Mouse (Mus musculus) WW6 (cell line): ENCODE measurements around the gene Hoxd12.

Experiments used
- DNase-seq: peaks from one replicate; pipeline ENCODE4 v3.0.0-alpha.2; 2013; ENCODE audit warnings: low read depth, low spot score

The Hoxd12 gene

DNA sequence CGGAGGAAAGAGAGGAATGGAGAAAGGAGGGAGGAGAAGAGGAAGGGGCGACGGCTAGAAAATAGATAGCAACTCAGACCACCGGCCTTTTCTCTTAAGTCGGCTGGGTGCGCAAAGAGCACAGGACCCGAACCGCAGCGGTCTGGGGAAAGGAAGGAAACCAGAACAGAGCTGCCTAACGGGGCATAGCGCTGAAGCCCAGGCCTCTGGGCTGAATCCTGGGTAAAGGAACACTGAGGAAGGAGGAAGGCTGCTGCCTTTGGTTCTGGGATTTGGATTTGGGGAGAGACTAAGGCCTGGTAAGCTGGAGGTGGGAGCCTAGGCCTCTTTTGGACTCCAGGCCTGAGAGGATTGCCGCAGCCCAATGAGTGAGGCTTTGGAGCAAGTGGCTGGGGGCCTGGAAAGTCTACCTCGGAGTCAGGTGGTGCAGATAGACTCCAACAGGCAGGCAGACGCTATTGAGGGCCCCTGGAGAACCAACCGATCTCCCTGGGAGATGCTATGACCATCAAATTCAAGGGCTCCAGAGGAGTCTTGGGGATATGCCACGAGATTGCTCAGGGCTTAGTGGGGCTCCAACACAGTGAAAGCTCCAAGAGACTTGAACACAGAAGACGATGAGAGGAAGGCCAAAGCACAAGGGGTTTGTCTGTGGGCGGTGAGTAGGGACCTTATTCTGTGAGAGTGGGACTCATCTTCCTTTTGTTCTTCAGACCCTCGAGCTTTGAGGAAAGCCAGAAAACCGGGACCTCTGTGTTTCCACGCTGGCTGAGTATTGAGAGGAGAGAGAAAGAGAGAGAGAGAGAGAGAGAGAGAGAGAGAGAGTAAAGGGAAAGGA is 6.0 kb downstream of the Hoxd12 start:
- DNase-seq: no peak

DNA sequence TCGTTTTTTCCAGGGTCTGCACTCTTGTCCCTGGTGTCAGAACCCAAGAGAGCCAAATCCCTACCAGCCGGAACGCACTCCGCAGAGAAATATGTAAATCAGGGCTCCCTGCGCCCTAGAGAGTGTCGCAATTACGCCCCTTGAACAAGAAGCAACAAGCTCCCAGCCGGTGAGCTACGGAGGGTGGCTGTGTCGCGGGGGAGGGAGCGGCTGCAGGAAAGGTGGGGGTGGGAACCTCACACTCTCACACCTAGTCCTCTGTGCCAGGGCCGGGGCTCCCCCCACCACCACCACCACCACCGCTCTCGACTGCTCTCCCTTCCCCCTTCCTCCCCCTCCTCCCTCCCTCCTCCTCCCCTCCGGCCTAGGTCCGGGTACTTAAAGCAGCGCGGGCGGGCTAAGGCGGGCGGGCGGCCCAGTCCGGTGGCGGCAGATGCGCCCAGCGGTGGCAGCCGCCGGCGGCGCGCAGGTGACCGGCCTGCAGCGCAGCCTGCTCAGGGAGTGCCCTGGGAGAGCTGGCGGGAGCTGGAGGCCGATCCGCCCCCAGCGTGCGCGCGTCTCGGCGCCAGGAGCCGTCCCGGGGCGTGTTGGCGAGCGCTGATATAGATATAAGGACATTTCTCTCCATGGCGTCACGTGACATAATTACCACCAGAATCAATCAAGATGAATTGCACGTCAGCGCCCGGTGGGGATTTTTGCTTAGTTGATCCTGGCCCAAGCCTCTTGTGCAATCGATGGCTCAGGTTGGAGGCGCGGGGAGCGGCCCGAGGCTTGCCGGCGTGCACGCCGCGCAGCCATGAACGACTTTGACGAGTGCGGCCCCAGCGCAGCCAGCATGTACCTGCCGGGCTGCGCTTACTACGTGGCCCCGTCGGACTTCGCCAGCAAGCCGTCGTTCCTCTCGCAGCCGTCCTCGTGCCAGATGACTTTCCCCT is 7.0 kb downstream of the Hoxd12 start:
- DNase-seq: no peak

DNA sequence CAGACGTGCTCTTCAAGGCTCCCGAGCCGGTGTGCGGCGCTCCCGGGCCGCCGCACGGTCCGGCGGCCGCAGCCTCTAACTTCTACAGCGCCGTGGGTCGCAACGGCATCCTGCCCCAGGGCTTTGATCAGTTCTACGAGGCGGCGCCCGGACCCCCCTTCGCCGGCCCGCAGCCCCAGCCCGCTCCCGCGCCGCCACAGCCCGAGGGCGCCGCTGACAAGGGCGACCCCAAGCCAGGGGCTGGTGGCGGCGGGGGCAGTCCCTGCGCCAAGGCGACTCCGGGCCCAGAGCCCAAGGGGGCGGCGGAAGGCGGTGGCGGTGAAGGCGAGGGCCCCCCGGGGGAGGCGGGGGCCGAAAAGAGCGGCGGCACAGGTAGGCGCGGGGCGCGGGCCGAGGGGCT is 8.0 kb downstream of the Hoxd12 start:
- no peak for DNase-seq

DNA sequence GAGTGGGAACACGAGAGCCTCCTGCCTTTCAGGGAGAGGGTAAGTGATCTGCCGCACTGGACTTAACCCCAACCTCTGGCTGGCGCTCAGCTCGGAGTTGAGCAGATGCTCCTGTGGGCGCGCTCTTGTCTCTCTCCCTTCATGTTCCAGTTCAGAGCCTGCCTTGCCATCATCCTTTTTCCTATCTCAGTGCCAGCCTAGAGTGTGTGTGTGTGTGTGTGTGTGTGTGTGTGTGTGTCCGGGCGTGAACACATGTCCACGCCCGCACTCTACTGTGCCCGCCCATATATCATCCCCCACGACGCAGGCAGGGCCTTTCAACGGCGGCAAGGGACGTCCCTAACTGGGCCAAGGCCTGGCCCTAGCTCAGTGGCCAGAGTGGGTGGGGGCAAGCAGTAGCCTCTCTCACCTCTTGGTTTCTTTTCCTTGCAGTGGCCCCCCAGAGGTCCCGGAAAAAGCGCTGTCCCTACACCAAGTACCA is 8.7 kb downstream of the Hoxd12 start:
- no peak for DNase-seq

DNA sequence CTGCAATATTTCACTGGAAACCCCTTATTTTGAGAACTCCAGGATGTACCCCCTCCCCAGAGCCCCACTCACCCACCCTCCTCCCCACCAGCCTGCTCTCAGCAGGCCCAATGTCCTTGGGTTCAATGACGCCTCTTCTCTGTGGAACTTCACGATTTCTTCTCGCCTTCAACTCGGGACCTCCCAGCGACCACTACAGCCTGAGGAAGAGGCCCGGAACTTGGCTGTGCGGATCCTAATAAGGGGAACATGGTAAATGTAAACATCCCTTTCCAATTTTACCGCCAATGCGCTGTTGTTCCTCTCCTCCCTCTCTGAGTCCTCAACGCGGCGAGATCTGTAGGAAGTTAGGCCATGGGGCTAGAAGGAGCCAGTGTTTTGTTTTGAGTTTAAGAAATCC is 9.3 kb downstream of the Hoxd12 start:
- no peak for DNase-seq

DNA sequence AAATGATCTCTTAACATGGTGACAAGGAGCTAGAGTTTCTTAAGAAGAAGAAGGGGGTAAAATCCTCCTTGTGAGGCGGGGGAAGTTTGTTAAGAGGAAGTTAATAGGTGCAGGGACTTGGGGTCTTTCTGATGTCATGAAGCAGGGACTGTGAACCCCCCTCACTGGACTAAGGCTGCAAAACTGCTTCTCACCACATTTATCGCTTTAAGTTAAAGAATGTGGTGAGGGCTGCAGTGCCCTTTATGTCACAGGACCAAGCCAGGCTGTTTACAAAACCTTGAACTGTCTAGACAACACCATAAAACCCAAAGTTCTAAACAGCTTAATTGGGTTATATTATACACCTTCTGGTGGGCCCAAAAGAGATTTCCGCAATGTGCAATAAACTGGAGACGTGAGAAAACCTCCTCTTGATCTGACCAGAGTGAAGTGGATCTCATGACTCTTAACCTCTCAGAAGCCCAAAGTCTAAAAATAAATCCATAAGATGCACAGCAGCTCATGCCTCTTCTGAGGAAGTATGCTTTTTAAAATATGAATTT is 10.3 kb downstream of the Hoxd12 start:
- DNase-seq: no peak

DNA sequence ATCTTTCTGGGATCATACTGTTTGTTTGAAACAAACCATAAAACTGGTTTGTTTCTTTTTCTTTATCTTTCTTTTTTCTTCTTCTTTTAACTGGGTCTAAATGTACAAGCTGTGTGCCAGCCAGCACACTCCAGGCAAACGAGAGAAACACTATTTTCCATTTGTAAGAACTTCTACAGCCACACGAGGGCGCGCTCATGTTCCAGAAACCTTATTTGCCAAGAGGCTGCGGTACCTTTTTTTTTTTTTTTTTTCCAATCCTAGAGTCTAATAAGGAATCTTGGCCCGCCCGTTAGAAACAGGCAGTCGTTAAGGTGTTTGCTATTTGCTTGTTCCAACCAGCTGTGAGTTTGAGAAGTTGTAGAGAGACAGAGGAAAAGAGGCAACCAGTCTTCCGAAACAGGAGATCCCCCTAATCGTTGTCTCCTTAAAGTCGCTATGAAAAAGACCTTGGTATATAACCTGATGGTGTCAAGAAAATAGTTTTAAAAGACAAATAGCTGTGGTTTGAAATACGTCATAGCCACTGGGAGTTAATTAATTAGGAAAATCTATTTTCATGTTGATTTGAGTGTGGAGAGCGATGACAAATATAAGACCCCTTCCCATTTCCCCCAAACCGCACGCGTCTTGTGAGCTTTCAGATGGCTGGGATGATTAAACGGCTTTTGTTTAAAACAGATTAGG is 11.6 kb downstream of the Hoxd12 start:
- DNase-seq: no peak

DNA sequence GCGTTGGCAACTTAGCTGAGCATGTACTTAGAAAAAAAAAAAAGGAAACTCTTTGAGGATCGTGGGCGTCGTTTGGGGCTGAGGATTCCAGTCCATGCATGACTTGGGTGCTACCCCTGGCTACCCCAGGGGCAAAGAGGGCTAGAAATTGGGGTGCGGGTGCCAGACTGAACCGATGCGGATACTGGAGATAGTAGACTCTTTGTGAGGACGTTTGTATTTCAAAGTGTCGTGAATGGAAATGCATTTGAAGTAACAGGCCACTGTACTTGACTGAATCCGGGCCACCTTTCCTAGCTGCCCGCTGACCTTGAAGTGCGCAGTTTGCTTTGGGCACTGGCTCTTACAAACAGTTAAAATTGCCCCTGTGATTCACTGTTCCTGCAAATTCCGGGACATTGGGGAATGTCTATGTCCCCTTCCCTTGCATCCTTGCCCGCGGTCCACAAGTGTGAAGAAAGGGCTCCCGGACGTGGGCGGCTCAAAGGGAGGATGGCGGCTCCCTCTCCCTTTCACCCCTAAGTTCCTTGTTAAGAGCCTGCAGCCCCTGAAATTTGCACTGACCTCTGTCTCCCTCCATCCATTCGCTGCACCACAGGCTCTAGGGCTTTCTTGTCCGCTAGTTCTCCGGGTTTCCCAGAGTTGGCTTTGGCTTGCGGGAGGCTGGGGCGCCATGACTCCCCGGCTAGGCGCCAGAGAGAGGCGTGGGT is 12.3 kb downstream of the Hoxd12 start:
- no peak for DNase-seq

DNA sequence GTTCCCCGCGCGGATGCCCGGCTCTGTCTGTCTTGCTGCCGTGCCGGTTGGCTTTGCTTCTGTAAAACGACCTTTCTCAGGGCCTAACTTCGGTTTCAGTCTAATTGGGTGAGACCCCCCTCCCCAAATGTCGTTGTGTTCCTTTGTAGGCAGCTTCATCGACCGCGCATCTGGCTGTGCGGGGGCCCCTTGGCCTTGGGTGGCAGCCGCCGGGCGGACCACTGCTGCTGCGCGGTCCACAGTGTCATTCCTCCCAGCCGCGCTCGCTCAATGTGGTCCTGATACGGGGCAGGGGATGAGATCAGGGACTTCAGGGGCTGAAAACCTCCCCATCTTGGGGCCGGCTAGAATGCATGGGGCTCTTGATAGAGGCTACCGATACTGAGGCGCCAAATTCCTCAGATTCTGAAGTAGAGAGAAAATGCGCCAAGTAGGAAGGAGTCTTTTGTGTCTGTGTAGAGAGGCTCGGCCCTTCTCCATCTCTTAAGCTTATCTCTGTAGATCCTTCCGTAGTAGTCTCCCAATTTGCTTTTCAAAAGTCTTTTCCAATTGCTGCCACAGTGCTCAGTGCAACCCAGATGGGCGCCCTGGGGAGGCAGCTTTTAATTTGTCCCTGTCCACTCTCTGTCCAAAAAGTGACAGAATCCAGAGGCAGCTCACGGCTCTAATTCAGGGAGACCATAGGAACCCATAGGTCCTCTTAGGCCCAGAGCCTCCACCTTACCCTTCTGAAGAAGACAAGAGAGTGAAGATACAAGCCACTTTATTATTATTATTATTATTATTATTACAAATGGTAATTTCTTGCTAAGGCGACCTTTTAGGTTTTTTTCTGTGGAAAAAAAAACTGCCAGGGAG is 13.1 kb downstream of the Hoxd12 start:
- DNase-seq: no peak

DNA sequence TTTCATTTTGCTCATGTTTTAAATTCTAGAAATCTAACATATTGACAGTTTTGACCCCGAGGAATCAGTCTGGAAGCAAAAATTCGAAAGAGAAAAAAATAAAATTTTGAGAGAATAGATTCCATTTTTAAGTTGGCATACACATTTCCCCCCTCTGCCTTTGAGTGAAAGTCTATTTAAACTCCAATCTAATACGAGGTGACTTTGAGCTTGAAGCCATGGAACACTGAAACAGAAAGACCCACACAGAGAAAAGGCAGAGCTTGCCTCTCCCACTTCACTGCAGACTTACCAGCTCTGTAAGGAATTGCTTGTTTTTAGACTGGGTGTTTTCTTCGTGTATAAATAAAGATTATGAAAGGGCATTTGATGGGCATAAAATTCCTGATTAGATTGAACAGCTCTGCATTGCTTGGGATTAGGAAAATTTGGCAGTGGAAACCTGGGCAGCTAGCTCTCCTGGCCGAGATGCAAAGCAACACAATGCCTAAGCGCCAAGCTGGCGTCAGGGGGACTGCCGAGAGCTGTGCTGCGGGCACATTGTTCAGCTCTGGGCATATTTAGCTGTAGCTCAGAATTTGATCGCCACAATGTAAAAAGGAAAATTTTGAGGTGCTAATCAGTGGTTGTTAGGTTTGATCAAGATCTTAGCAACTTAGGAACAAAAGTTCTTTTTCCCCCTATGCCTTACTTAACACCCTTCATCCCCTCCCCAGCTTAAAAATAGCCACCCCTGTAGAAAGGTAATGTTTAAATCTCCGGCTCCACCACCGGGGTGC is 14.2 kb downstream of the Hoxd12 start:
- no peak for DNase-seq

DNA sequence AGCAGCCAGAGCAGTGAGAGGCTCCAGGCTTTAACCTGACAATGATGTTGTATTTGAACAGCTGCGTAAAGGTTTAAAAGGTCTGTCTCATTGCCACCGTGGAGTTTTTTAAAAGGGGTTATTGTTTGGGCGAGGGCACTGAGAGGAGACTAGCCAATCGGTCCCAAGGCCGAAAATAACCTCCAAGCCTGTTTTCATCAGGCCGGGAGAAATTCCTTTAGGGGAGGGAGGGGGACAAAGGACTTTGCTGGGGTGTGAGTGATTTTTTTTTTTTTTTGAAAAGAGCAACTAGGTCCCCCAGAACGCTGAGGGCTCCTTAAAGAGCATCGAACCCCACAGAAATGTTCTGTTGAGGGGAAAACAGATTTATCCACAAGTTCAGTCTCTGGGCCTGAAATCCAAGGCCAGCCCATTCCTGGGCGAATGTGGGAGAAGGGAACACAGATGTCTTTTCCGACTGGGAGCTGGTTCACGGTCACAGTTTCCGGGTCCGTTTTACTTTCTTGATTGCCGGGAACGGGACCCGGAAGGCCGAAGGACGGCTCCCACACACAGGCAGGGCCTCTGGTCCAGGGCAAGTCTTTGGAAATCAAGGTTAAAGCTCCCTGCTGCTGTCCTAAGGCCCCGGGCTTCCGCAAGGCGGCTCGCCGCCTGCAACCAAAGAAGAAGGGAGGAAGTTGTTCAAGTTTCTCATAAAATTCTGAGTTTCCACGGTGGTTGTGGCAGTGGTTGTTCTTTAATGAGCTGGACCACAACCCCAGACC is 14.9 kb downstream of the Hoxd12 start:
- no peak for DNase-seq

DNA sequence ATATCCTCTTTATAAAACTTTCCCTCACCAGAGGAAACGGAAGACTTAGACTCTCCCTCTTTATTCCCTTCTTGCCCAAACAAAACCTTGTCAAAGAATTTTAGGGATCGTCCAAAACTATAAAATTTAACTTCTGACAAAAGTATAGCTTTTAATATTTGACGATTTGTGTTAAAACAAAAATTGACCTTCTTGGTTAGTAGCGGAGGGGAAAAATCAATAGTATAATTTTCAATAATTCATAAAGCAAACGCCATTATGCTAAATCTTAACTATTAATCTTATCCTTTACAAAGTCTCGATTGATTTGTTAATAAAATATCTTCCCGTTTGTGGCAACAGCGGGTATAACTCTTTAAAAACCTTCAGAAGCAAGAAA is 15.5 kb downstream of the Hoxd12 start:
- no peak for DNase-seq

DNA sequence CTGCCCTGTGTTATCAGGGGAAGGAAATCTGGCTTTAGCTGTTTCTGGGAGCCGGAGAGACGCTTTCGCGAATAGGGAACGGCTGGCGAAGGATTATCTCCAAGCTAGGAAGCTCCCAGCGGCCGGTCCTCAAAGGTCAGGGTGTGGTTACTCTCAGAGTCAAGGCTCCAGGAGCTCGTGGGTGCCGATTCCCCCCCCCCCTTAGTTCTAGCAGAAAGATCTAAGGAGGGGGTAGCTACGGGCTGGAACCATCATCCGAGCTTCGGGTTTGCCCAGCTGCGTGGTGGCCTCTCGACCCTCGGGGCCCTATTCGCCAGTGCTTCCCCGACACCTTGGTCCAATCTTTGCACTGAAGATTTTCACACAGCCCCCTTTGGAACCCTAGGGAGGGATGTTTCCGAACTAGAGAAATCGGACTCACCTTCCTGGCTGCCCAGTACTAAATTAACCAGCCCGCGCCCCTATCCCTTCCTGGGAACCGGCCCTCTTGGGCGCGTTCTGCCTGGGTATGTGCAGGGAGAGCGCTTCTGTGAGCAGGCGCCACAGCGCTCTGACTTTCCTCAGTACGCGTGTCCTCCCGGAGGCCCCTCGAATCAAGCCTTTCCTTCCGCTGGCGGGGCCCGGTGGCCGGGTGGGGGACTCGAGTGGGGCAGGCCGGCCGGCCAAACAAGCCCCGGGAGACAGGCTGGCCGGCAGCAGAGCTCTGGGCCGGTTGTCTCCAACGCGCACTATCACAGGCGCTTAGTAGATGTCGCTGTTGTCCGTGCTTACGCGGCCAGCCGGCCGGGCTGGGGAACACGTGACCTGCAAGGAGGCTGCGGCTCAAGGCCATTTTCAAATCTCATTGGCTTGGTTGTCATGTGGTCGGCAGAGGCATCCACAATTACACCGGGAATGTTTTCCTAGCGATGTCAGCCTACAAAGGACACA is 16.5 kb downstream of the Hoxd12 start, which contains the start of gene Hoxd10:
Gene Hoxd10 (plus strand): TSS at position 903 of the 930 bp plus-strand sequence.
- DNase-seq: no peak

DNA sequence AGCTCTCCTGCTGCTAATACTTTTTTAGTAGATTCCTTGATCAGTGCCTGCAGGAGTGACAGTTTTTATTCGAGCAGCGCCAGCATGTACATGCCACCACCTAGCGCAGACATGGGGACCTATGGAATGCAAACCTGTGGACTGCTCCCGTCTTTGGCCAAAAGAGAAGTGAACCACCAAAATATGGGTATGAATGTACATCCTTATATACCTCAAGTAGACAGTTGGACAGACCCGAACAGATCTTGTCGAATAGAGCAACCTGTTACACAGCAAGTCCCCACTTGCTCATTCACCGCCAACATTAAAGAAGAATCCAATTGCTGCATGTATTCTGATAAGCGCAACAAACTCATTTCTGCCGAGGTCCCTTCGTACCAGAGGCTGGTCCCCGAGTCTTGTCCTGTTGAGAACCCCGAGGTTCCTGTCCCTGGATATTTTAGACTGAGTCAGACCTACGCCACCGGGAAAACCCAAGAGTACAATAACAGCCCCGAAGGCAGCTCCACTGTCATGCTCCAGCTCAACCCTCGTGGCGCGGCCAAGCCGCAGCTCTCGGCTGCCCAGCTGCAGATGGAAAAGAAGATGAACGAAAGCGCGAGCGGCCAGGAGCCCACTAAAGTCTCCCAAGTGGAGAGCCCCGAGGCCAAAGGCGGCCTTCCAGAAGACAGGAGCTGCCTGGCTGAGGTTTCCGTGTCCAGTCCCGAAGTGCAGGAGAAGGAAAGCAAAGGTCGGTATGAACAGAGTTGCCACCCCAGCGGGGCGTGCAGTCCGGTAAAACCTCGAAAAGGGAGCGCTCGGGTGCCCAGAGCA is 17.4 kb downstream of the Hoxd12 start:
- no peak for DNase-seq

DNA sequence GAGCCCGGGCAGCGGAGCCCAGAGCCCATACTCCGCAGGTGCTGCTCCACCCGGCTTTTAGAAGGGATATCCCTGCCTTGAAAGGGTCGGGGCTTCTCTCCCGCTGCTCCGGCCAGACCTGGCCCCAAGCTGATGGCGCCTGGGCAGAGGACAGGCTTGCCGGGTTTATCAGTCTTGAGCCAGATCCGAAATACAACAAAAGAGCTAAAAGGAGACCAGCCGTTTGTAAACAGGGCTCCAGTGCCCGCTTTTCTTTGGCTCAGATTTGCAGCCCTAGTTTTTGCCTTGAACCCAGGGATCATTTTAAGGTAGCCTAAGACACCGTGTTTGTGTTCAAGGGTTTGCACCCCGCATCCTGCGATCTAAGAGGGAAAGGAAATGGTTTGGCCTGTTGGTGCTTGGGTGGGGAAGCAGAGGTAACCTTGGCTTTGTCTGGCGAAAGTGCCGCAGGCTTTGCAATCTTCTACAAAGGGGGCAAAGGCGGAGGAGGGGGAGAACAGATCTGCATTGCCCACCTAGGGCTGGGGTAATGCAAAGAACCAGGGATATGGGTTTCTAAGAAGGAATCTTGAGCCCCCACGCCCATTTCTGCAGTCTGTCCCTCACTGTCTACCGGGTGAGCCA is 18.1 kb downstream of the Hoxd12 start:
- no peak for DNase-seq

DNA sequence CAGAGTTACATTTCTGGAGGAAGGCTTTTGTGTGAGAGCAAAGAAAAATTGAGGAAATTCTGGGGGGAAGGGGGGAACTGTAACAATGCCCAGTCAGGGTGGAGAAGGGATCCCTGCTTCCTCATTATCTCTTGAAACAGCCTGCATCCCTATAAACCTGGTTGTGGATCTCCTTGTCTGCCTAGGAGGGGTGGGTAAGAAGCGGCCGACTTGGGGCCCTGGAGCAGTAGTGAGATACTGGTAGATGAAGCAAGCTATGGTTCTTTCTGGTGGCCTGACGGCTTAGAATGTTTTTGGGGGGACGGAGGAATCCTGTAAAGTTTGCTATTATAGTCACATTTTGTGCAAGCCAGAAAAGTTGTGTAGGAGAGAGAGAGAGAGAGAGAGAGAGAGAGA is 18.6 kb downstream of the Hoxd12 start:
- no peak for DNase-seq
